Mouse (Mus musculus) mesoderm, embryonic 11.5 days (tissue): ENCODE results near the gene Olfr60.

Source experiments
- DNase-seq: peaks from one replicate; pipeline ENCODE4 v3.0.0-alpha.2; 2012; ENCODE audit warnings: low read depth, low spot score

Gene Olfr60

GRCm38 (mm10) chr7:140361571-140361970 lies at the start of gene Olfr60:
Gene Olfr60 (minus strand): TSS chr7:140361671.
- no peak for DNase-seq

DNA sequence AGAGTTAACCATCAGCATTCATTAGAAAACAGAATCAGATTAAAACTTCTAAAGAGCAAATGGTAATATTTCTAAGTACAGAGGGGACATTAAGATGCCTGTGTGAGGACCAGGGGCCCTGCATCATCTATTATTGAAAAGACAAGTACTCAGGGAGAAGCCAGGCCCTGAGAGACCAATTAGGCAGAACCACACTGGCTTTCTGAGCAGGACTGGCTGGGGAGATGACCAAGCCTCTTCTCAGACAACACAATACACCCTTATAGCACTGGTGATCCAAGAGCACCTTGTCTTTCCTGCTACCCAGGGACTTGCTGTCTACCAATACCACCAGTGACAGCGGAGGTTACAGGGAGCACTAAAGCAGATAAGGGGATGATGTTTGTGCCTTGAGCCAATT lies 41.3 kb upstream of the Olfr60 start, which contains the start of gene Olfr531:
Gene Olfr531, minus strand, starts transcription at position 101 of the 400 bp plus-strand sequence.
- no peak for DNase-seq

DNA sequence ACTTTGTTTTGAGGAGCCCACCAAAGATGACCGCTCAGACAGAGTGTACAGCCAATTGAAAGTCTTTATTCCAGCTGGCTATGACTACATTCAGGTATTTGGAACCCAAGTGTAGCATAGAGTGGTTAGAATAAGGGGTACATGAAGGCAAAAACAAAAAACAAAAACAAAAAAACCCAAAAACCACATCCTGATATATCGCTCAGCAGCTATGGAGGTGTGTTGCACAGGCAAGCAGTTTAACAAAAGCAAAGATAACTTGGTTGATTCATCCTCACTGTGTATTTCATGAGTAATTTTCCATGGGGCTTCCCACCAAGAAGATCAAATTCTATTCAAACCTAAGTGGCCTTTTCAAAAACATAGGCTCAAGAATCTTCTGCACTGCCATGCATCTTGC lies 15.4 kb upstream of the Olfr60 start:
- no peak for DNase-seq

DNA sequence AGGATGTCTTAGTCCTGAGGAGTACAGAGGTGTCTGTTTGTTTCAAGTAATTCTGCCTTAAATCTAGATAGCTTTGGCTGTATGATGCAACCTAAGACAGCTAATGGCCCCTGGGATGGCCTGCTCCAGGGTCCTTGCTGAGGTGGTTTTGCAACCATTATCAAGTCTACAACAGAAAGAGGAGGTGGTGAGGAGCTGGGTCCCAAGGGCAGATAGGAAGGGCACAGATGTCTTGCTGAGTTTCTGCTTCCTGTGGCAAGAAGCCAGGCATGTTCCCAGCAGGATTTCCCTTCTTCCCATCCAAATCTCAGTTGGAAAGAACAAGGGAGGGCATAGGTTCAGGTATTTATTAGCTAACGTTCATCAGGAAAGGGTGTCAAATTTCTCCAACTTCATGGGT lies 14.8 kb upstream of the Olfr60 start, which contains the start of gene Olfr530:
Gene Olfr530, minus strand, starts transcription at position 101 of the 400 bp plus-strand sequence.
- peak; percentile 2 for DNase-seq

DNA sequence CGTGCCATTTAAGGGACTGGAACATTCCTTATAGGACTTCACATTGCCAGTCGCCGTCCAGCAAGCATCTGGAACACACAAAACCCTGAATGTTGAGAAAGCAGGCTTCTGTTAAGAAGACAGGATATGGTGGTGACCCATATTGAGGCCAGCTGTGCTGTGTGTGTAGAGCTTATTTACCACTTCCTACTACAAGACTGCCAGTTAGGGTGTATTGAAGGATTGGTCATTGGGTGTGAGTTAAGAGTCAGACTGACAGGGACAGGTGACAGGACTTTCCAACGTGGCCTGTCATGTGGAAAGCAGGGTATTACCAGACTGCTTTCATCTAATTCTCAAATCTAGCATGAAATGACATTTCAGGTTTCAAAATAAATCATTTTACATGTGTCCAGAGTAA lies 12.8 kb upstream of the Olfr60 start:
- peak; percentile 5 for DNase-seq

DNA sequence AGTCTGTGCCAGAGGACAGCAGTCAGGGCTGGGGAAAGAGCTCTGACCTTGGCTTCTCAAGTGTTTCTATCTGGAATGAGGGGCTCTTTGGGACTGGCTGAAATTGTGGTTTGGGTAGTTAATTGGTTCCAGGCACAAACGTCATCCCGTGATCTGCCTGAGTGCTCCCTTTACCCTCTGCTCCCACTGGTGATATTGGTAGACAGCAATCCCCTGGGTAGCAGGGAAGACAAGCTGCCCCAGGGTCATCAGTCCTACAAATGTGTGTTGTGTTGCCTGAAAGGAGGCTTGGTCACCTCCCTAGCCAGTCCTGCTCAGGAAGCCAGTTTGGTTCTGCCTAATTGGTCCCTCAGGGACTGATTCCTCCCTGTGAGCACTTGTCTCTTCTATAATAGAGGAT lies 27.8 kb downstream of the Olfr60 start, which contains the start of gene Olfr527:
Gene Olfr527, plus strand, starts transcription at position 301 of the 400 bp plus-strand sequence.
- no peak for DNase-seq

DNA sequence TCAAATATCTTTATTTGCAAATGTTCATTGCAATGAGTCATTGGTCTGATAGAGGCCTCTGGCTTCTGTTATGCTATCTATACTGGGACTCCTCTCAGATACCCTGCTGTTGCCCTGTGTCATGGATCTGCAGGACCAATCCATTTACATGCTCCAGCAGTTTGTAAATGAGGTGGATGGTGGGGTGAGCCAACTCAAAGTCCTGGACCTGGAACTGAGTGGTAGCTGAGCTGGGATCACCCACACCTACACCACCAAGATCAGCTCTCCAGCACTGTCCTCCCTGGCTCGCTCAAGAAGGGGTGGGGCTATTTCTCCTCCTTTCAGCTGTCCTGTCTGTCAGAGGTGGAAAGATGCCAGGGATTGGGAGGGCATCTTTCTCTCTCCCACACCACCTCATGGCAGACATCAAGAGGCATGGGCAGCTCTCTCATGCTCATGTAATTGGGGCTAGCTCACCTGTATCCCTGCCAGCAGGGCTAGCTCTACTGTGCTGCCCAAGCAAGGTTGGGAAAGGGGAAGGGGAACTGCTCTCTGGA lies 31.6 kb downstream of the Olfr60 start:
- DNase-seq, result no peak

DNA sequence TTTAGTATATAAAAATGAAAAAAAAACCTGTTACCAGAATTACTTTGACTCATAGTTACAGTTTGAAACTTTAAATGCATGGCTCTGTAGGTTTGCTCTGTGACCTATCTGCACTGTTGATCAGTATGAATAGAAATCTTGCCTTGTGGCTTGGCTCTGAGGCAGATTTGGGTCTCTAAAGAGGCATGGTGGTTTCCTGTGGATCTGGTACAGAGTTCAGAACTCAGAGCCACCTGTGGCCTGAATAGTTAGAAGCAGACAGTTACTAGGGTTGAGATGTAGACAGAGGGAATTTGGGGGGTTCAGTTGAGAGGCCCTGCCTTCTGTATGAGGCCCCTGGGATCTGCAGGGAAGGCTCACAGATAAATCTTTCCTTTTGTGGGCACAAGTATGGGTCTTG lies 40.3 kb downstream of the Olfr60 start:
- DNase-seq, result no peak

DNA sequence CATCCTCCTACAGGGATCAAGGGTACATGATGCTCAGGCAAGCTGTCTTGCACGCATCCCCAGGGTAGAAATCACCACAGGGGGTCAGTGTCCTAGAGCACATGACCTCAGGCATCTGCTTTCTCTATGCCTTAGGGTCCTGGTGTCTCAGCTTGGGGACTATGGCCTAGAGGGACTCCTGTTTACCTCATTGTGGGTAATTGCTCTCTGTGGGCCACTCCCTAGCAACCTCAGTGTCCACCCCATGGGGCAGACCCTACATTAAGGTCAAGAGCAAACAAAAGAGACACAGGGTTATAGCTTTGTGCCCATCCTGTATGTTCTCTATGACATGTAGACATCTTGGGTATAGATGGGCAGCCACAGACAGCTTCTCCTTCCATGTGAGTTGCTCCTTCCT lies 40.9 kb downstream of the Olfr60 start, which contains the start of gene Olfr525:
Gene Olfr525, plus strand, starts transcription at position 301 of the 400 bp plus-strand sequence.
- no peak for DNase-seq

DNA sequence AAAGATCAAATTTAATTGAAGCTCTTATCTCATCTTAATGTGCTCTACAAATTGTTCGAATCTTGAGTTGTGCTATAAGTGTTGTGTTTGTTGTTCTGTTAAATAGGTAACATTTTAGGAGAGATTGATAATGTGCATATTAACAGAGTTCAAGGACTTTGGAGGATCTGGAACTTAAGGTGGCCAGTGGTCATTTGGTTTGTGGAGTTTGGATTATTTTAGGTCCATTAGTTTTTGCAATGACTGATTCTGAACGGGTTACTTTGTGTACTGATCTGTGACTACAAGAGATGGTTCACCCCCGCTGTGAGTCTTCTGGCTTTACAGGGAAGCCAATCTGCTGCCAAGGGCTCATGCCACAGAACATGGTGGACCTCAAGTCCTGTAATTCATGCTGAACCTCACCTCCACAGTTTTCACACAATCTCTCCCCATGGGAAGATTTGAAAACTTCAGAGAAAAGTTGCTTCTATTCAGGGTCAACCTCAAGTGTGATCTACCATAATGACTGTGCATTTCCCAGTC lies 41.5 kb downstream of the Olfr60 start:
- no peak for DNase-seq

DNA sequence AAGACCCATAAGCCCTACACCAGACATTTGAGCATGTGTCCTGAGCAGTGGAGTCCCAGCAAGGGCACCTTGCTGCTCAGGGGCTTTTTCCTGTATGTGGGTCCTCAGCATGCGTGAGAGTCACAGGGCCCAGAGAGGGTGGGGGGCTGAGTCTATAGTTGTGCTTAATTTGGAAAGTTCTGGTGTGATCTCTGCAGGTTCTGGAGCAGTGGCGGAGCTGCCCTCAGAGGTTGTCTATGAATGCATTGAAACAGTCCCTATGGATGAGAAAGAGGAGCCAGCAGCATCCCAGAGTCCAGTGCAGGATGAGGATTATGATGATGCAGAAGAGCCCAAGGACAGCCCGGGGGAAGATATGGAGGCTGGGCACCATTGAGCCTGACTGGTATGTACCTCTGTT lies 62.1 kb downstream of the Olfr60 start:
- no peak for DNase-seq

- no peak for DNase-seq
Measured at GRCm38 (mm10) chr7:140296876-140297275, 64.6 kb downstream of the Olfr60 start.

DNA sequence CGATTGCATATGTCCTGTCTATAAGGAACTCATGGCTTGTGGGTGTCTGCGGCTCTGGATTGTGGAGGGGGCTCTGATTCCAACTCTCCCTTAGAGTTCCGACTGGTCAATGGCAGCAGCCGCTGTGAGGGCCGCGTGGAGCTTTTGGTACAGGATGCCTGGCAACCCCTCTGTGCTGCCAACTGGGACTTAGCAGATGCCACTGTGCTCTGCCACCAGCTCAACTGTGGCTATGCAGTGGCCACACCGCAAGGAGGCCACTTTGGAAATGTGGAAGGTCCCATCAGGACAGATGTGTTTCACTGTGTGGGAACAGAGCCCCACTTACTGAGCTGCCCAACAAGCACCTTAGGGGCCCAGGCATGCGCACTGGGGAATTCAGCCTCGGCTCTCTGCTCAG lies 65.7 kb downstream of the Olfr60 start:
- no peak for DNase-seq
